Mouse (Mus musculus) c-Kit-positive CD71-negative TER-119-negative erythroid progenitor cells, embryonic 14.5 days (primary cell): ENCODE results near the gene Tas2r109.
"Not testable (repeated sequence)": the region's sequence is repeated elsewhere in the genome, so short reads cannot be mapped to it uniquely, and the experiment has no call there.

Experiments
- DNase-seq: peaks from one replicate; pipeline ENCODE4 v3.0.0-alpha.2; 2013; ENCODE audit warnings: low read depth

Tas2r109 gene

GRCm38 (mm10) chr6:132980865-132981264 is at the start of gene Tas2r109:
Tas2r109 (minus strand) TSS chr6:132980965.
- DNase-seq, result no peak

- no peak for DNase-seq
Measured at GRCm38 (mm10) chr6:132957819-132958218, 22.9 kb downstream of the Tas2r109 start, which contains the start of gene Tas2r131. Tas2r131 (minus strand) TSS chr6:132957919.

GRCm38 (mm10) chr6:132950802-132951201 is 30.0 kb downstream of the Tas2r109 start, which contains the start of gene Tas2r129:
Tas2r129 (plus strand) TSS chr6:132951102.
- no peak for DNase-seq

DNA sequence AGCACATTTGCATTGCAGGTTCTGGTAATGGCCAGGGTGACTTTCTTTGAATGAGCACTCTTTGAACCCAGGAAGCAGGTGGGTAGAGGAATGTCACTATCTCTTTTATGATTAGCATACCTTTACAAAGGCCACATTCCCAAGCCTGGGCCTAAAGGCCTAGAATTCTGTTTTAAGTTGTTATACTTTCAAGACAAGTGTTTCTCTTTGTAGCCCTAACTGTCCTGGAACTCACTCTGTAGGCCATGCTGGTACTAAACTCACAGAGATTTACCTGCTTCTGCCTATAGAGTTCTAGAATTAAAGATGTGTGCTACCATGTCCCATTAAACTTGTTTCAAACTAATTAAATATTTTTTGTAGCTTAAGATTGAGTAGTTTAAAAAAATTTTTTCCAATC is 39.4 kb downstream of the Tas2r109 start:
- not testable (repeated sequence) for DNase-seq
